Mouse (Mus musculus) duodenum, adult 2 months (tissue): Measurements from ENCODE around the gene Ttll1. TPM values are rescaled to one million over a fixed set of nuclear protein-coding genes. Genes with fewer than 3 reads are reported as not detected.

Experiments used
- polyA plus RNA-seq: library from polyadenylated mRNA; depleted of rRNA; stranded (reverse); fragments of >200 nt; gene quantifications from 2 replicates; pipeline ENCODE4 v1.2.3, GENCODE M21; 2012; ENCODE audit warnings: low replicate concordance; rRNA removed

Gene Ttll1
- polyA plus RNA-seq = 1.00 and 2.0 TPM in 2 replicates

GRCm38 (mm10) chr15:83510805-83511405 lies at the start of gene Ttll1:
TSS of gene Ttll1 (minus strand) at chr15:83510893.

DNA sequence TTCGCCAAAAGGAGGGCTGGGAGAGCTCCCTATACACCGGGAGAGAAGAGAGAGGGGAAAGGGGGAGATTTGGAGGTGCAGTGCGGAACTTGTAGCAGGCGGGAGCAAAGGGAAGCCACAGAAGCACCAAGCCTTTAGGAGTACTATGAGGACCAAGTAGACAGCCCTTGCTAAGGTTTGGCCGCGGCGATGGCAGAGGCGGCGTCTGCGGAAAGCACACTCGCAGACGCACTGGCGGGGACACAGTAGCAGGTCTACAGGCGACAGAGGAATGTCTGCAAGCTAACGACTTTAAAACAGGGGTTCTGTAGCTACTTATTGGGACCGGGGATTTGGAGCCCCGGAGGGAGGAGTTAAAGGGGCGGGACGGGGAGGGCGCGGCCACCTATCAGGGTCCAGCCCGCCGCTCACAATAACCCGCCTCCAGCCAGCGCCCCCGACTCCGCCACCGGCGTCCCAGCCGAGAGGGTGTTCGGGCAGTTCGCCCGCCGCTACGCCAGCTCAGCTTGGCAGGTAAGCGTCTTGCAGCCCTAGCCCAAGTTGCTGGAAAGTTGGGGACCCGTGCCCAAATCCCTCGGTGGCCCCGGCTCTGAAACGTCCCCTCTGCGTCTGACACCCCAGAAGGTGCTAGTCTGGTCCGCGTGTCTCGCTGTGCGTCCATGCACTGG lies 15.9 kb upstream of the Ttll1 start, which contains the start of gene Bik:
Gene Bik (plus strand): TSS at position 439 of the 668 bp plus-strand sequence.

DNA sequence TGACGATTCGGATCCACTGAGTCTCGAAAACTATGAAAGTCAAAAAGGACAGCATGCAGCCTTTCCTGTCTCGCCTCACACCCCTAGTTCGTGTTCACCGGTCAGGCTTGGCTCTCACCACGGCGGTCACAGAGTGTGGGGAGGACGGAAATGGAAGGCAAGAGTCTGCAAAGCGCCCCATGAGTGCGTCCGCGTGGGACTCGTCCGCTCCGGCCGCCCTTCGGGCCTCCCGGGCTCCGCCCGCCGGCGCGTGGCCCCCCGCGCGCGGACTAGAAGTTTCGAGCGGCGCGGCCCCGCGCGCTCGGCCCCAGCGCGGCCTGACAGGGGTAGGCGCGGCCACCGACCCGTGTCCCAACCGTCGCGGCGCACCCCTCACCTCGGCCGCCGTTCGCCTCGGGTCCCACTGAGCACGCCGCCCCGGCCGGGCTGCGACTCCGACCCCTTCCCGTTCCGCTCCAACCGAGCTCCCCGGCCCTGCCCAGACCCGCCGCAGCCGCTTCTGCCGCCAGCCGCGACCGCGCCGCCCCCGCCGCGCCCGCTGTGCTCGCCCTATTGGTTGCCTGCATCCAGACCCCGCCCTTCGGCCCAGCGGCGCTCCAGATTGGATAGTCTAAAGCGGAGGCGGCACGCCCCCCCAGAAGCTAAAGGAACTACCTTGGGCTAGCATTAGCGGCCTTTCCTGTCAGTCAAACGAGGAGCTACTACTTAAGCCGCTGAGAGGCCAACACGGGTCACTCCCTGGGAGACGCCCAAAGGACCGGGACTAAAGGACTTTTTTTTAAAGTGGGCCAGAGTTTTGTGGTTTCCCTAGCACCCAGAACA lies 46.4 kb downstream of the Ttll1 start, which contains the start of gene Pacsin2:
Gene Pacsin2 (minus strand): TSS at position 524 of the 822 bp plus-strand sequence.

Other genes starting within 250 kb of the Ttll1 start
- 40.4 and 52.1 TPM in 2 replicates for gene Arfgap3, start 160.6 kb downstream of the Ttll1 start, polyA plus RNA-seq
- gene Pacsin2, start 46.3 kb downstream of the Ttll1 start, polyA plus RNA-seq = 37.4 and 42.3 TPM in 2 replicates
- gene Bik, start 16.0 kb upstream of the Ttll1 start, polyA plus RNA-seq = 4.4 and 5.6 TPM in 2 replicates
- gene Tspo, start 52.7 kb upstream of the Ttll1 start, polyA plus RNA-seq = 318 and 325 TPM in 2 replicates
- 23.7 and 37.5 TPM in 2 replicates for gene Mcat, start 52.9 kb upstream of the Ttll1 start, polyA plus RNA-seq
- 15.8 and 24.0 TPM in 2 replicates for gene Ttll12, start 84.3 kb upstream of the Ttll1 start, polyA plus RNA-seq
- 10.7 and 12.7 TPM in 2 replicates for gene Scube1, start 214.1 kb upstream of the Ttll1 start, polyA plus RNA-seq